Mouse (Mus musculus) adrenal gland, postnatal 4 days (tissue): ENCODE results near the gene Sh3bp5. TPM values are rescaled to one million over a fixed set of nuclear protein-coding genes. Genes with fewer than 3 reads are reported as not detected.

Experiments
- DNase-seq, 2 experiments: peaks; one replicate each; pipeline ENCODE4 v3.0.0; 2021 to 2022; ENCODE audit warnings: low spot score in 2 of 2, mixed read lengths in 2 of 2
- total RNA-seq, 2 experiments: library from RNA; stranded (reverse); gene quantifications; 2 replicates each; pipeline ENCODE4 v1.2.3; 2021

The Sh3bp5 gene
- total RNA-seq, 2 experiments from 2014 or later = 136 to 140 TPM

GRCm38 (mm10) chr14:31313192-31313591 is 122.7 kb downstream of the Sh3bp5 start:
- DNase-seq = no peak

Other genes starting within 250 kb of the Sh3bp5 start
- gene Tnnc1, start 227.8 kb downstream of the Sh3bp5 start, total RNA-seq = 10 to 100 TPM in 1 of 2 experiments, 1 to 10 TPM in 1; 5.0 to 13.9 TPM
- 100 to 1,000 TPM; 496 to 522 TPM for gene Nisch, start 219.1 kb downstream of the Sh3bp5 start, total RNA-seq
- gene Sema3g, start 218.2 kb downstream of the Sh3bp5 start, total RNA-seq = 10 to 100 TPM; 12.6 to 20.0 TPM
- gene Phf7, start 184.8 kb downstream of the Sh3bp5 start, total RNA-seq = 10 to 100 TPM; 12.4 to 12.6 TPM
- 10 to 100 TPM; 82.9 to 83.7 TPM for gene Bap1, start 184.6 kb downstream of the Sh3bp5 start, total RNA-seq
- 1 to 10 TPM; 2.4 to 3.2 TPM for gene Dnah1, start 112.2 kb downstream of the Sh3bp5 start, total RNA-seq
- 10 to 100 TPM; 47.0 to 53.0 TPM for gene Capn7, start 99.4 kb downstream of the Sh3bp5 start, total RNA-seq
- 10 to 100 TPM; 34.9 to 40.3 TPM for gene Eaf1, start 58.3 kb upstream of the Sh3bp5 start, total RNA-seq
- gene Mettl6, start 59.0 kb upstream of the Sh3bp5 start, total RNA-seq = 10 to 100 TPM; 36.3 to 40.2 TPM
- under 1 TPM; 0.51 to 0.76 TPM for gene Colq, start 155.3 kb upstream of the Sh3bp5 start, total RNA-seq
- not detected for gene Gm49387, start 204.8 kb upstream of the Sh3bp5 start, total RNA-seq
- 10 to 100 TPM; 62.4 to 63.5 TPM for gene Btd, start 204.9 kb upstream of the Sh3bp5 start, total RNA-seq
- gene Hacl1, start 205.2 kb upstream of the Sh3bp5 start, total RNA-seq = 10 to 100 TPM; 75.9 to 86.7 TPM